28 mouse cellular contexts compared by ENCODE assay signal in the genomic region with DNA sequence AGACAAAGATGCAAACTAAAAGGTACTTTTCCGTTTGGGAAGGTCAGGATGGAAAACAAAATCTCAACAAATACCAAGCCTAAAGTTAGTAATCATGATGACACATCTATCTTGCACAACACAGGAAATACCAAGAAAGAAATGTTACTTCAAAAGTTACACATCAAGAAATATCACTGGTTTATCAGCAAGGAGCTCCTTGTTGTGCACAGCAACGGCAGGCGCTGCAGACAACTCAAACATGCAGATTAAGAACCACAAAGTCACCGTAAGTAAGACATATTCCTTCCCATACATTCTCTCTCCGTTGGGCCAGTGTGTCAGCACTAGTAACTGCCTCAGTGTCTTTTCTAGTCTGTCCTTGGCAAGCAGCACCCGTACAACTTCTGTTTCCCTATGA. TPM values are rescaled to one million over a fixed set of nuclear protein-coding genes. Genes with fewer than 3 reads are reported as not detected.
DNase-seq lines count a peak whose midpoint lies in the region; ATAC-seq and TF ChIP-seq lines count a peak whose summit lies in the region.
"Had no signal": no experiment of that assay in that cellular context is flagged by ENCODE, and none has a peak within 500 bp of the region (broad histone marks: within the 10 kb centered on the region; RNA-seq: fewer than 3 reads in every experiment).

No protein-coding gene starts in this region.

- 91% methylated on average over 6 of the region's 6 CpGs for WGBS in midbrain, embryonic 10.5 days

- no peak for TF ChIP-seq CTCF in gastrocnemius, adult 2 months (IDR thresholded peaks at IDR 0.05)

- ATAC-seq in granulocyte monocyte progenitor cell, adult 5-6 weeks (replicated peaks; ENCODE audit: poor library complexity, severe bottlenecking) = peak; percentile 73
- ATAC-seq: hindbrain, postnatal 0 days; midbrain, embryonic 13.5 days had no signal

- intact Hi-C loops in gastrocnemius, adult 2 months (cut with DNase I) = no loop called here

- no peaks in the 10 kb centered on the region for H3K9me3 ChIP-seq in midbrain, embryonic 10.5 days (replicated peaks)
- H3K9me3 ChIP-seq: embryonic facial prominence, embryonic 15.5 days; forebrain, embryonic 12.5 days; heart, embryonic 13.5 days; midbrain, embryonic 13.5 days had no signal

- DNase-seq in gastrocnemius, adult 2 months = no peak
- no peak for DNase-seq in gastrocnemius, postnatal 25 days
- peak; percentile 29 for DNase-seq in 3134 (ENCODE audit: extremely low read depth, insufficient read length, low spot score)
- peak; percentile 60 for DNase-seq in NIH3T3 (ENCODE audit: low read depth)
- DNase-seq in yolk sac, embryonic 10.5 days (ENCODE audit: low spot score) = no peak
- no peak for DNase-seq in urinary bladder, postnatal 10 days (ENCODE audit: low spot score)
- DNase-seq in midbrain, embryonic 10.5 days (ENCODE audit: low spot score) = no peak
- DNase-seq: adrenal gland, postnatal 14 days; cerebellum, adult 9-10 months; heart, postnatal 4 days; kidney, adult 8-10 months; kidney, postnatal 4 days; layer of hippocampus, postnatal 36 days; liver; lung, embryonic 14.5 days; retina, postnatal 1 day; thymus, adult 2 months had no signal

- H3K4me1 ChIP-seq in midbrain, embryonic 10.5 days = no peaks in the 10 kb centered on the region
- H3K4me1 ChIP-seq: forebrain, embryonic 12.5 days; heart, embryonic 13.5 days; midbrain, embryonic 13.5 days had no signal

- H3K4me3 ChIP-seq in gastrocnemius, adult 2 months = no peak overlapping the region
- H3K4me3 ChIP-seq in midbrain, embryonic 10.5 days = no peak overlapping the region
- H3K4me3 ChIP-seq: embryonic facial prominence, embryonic 15.5 days; forebrain, embryonic 12.5 days; heart, embryonic 13.5 days; midbrain, embryonic 13.5 days had no signal

- peaks cover 80% of the 10 kb centered on the region for H3K36me3 ChIP-seq in midbrain, embryonic 10.5 days

- no peaks in the 10 kb centered on the region for H3K27me3 ChIP-seq in midbrain, embryonic 10.5 days (ENCODE audit: low read depth, poor library complexity, severe bottlenecking)
- H3K27me3 ChIP-seq: embryonic facial prominence, embryonic 15.5 days; forebrain, embryonic 12.5 days; heart, embryonic 13.5 days; midbrain, embryonic 13.5 days had no signal

- H3K27ac ChIP-seq in gastrocnemius, adult 2 months = peak overlapping the region; percentile 87
- H3K27ac ChIP-seq in midbrain, embryonic 10.5 days (replicated peaks) = no peak overlapping the region
- H3K27ac ChIP-seq: embryonic facial prominence, embryonic 15.5 days; forebrain, embryonic 12.5 days; heart, embryonic 13.5 days; hindbrain, postnatal 0 days; midbrain, embryonic 13.5 days had no signal

RNA-seq across cellular contexts. Expression of a gene that starts 7.0 kb away (rescaled TPM):
- 10 to 100 TPM; 64.7 to 66.3 TPM for total RNA-seq in gastrocnemius, adult 2 months (2021)
- 10 to 100 TPM; 55.8 to 57.9 TPM for total RNA-seq in gastrocnemius, postnatal 25 days (2021)
- total RNA-seq in granulocyte monocyte progenitor cell, adult 5-6 weeks (2014; fragmentation: Nextera tagmentation) = 67.5 and 74.5 TPM in 2 replicates
- total RNA-seq in granulocyte monocyte progenitor cell, adult 5-6 weeks (2017) = 58.9 and 61.0 TPM in 2 replicates
- 139 and 150 TPM in 2 replicates for polyA plus RNA-seq in midbrain, embryonic 10.5 days (2016; fragmentation: Nextera tagmentation; extraction: Ambion mirVana)

RNA-seq across cellular contexts. Expression of a gene that starts 29.7 kb away (rescaled TPM):
- total RNA-seq in gastrocnemius, adult 2 months (2021) = 10 to 100 TPM; 20.4 to 20.5 TPM
- 10 to 100 TPM; 17.3 to 21.1 TPM for total RNA-seq in gastrocnemius, postnatal 25 days (2021)
- total RNA-seq in granulocyte monocyte progenitor cell, adult 5-6 weeks (2014; fragmentation: Nextera tagmentation) = 53.4 and 57.0 TPM in 2 replicates
- 57.3 and 70.4 TPM in 2 replicates for total RNA-seq in granulocyte monocyte progenitor cell, adult 5-6 weeks (2017)
- 59.0 and 61.3 TPM in 2 replicates for polyA plus RNA-seq in midbrain, embryonic 10.5 days (2016; fragmentation: Nextera tagmentation; extraction: Ambion mirVana)

RNA-seq across cellular contexts. Expression of a gene that starts 29.7 kb away (rescaled TPM):
- total RNA-seq in gastrocnemius, adult 2 months (2021) = 1 to 10 TPM in 1 of 2 experiments, not detected in 1; 1.2 TPM
- under 1 TPM in 1 of 2 experiments, not detected in 1; 0.74 TPM for total RNA-seq in gastrocnemius, postnatal 25 days (2021)
- total RNA-seq in granulocyte monocyte progenitor cell, adult 5-6 weeks (2014; fragmentation: Nextera tagmentation) = not detected in 2 replicates
- not detected in 2 replicates for total RNA-seq in granulocyte monocyte progenitor cell, adult 5-6 weeks (2017)
- 0.43 TPM in 1 of 2 replicates, not detected in the other for polyA plus RNA-seq in midbrain, embryonic 10.5 days (2016; fragmentation: Nextera tagmentation; extraction: Ambion mirVana)
- total RNA-seq: ES-E14; heart, postnatal 4 days; hindbrain, postnatal 0 days; layer of hippocampus, postnatal 36 days; left cerebral cortex, postnatal 25 days; neutrophil, adult 5-6 weeks had no signal
- polyA plus RNA-seq: forebrain, embryonic 12.5 days; hindbrain, postnatal 0 days; lung, embryonic 14.5 days; midbrain, embryonic 13.5 days; stomach, embryonic 14.5 days had no signal

RNA-seq across cellular contexts. Expression of a gene that starts 48.9 kb away (rescaled TPM):
- not detected for total RNA-seq in gastrocnemius, adult 2 months (2021)
- not detected for total RNA-seq in gastrocnemius, postnatal 25 days (2021)
- total RNA-seq in granulocyte monocyte progenitor cell, adult 5-6 weeks (2014; fragmentation: Nextera tagmentation) = not detected in 2 replicates
- not detected in 2 replicates for total RNA-seq in granulocyte monocyte progenitor cell, adult 5-6 weeks (2017)
- not detected in 2 replicates for polyA plus RNA-seq in midbrain, embryonic 10.5 days (2016; fragmentation: Nextera tagmentation; extraction: Ambion mirVana)
- total RNA-seq: adrenal gland, postnatal 14 days; heart, postnatal 4 days; hindbrain, postnatal 0 days; layer of hippocampus, postnatal 36 days; left cerebral cortex, postnatal 25 days; neutrophil, adult 5-6 weeks had no signal
- polyA plus RNA-seq: forebrain, embryonic 12.5 days; gonadal fat pad, adult 2 months; heart, embryonic 13.5 days; hindbrain, postnatal 0 days; lung, embryonic 14.5 days; midbrain, embryonic 13.5 days; stomach, embryonic 14.5 days; thymus, adult 2 months had no signal

RNA-seq across cellular contexts. Expression of a gene that starts 58.5 kb away (rescaled TPM):
- total RNA-seq in gastrocnemius, adult 2 months (2021) = not detected
- total RNA-seq in gastrocnemius, postnatal 25 days (2021) = not detected
- total RNA-seq in granulocyte monocyte progenitor cell, adult 5-6 weeks (2014; fragmentation: Nextera tagmentation) = not detected in 2 replicates
- not detected in 2 replicates for total RNA-seq in granulocyte monocyte progenitor cell, adult 5-6 weeks (2017)
- polyA plus RNA-seq in midbrain, embryonic 10.5 days (2016; fragmentation: Nextera tagmentation; extraction: Ambion mirVana) = 0.47 TPM in 1 of 2 replicates, not detected in the other
- total RNA-seq: adrenal gland, postnatal 14 days; ES-E14; heart, postnatal 4 days; hindbrain, postnatal 0 days; layer of hippocampus, postnatal 36 days; left cerebral cortex, postnatal 25 days; neutrophil, adult 5-6 weeks had no signal
- polyA plus RNA-seq: embryonic facial prominence, embryonic 15.5 days; forebrain, embryonic 12.5 days; heart, embryonic 13.5 days; hindbrain, postnatal 0 days; midbrain, embryonic 13.5 days; stomach, embryonic 14.5 days; thymus, adult 2 months had no signal

Comparison
In these comparisons a context has a peak if more than half of its experiments do, and no peak if none do; other contexts are left out.
1. DNase-seq: peak in 3134 (single experiment) and NIH3T3 (single experiment); none in gastrocnemius, adult 2 months (single experiment), gastrocnemius, postnatal 25 days (single experiment), yolk sac, embryonic 10.5 days (single experiment), urinary bladder, postnatal 10 days (single experiment) and midbrain, embryonic 10.5 days (single experiment).